Mouse (Mus musculus) myocyte (in vitro differentiated cells): ENCODE measurements around the gene Slc27a3. TPM values are rescaled to one million over a fixed set of nuclear protein-coding genes. Genes with fewer than 3 reads are reported as not detected.
A peak's percentile ranks its signal among the peaks of the same experiment; 100 is the strongest.

ENCODE experiments used
- H3K27me3 ChIP-seq: one replicate; pipeline ENCODE4 v1.6.1; 2011; ENCODE audit not compliant: control insufficient read depth, insufficient read depth, insufficient read length
- H3K36me3 ChIP-seq: one replicate; pipeline ENCODE4 v1.6.1; 2011; ENCODE audit not compliant: control insufficient read depth, insufficient read depth
- H3K4me2 ChIP-seq: one replicate; pipeline ENCODE4 v1.6.1; 2011; ENCODE audit warnings: low read depth, control low read depth
- H3K4me3 ChIP-seq: one replicate; pipeline ENCODE4 v1.5.1; 2011; ENCODE audit warnings: mild to moderate bottlenecking, control low read depth, moderate library complexity
- H3K79me2 ChIP-seq: one replicate; pipeline ENCODE4 v1.6.1; 2011; ENCODE audit not compliant: control insufficient read depth, insufficient read depth
- H3ac ChIP-seq: one replicate; pipeline ENCODE4 v1.6.1; 2011; ENCODE audit not compliant: control insufficient read depth, insufficient read length
- CEBPB ChIP-seq: IDR thresholded peaks from 2 replicates; pipeline ENCODE4 v1.6.1; 2011; ENCODE audit warnings: mild to moderate bottlenecking, moderate library complexity; ENCODE audit not compliant: poor library complexity, insufficient read depth, severe bottlenecking
- E2F4 ChIP-seq: IDR thresholded peaks from one replicate; pipeline ENCODE4 v1.6.1; 2011; ENCODE audit warnings: mild to moderate bottlenecking, control low read depth, moderate library complexity; ENCODE audit not compliant: insufficient read depth
- MAX ChIP-seq: IDR thresholded peaks from one replicate; pipeline ENCODE4 v1.6.1; 2011; ENCODE audit warnings: low read depth, mild to moderate bottlenecking, control low read depth
- MYOD1 ChIP-seq, 3 experiments: IDR thresholded peaks; one replicate each; pipeline ENCODE4 v1.6.1; 2011; ENCODE audit warnings: control low read depth in 2 of 3, low read depth in 2 of 3, mild to moderate bottlenecking in 2 of 3, moderate library complexity in 1 of 3; ENCODE audit not compliant: insufficient read length in 2 of 3, control insufficient read depth in 1 of 3
- MYOG ChIP-seq, 3 experiments: IDR thresholded peaks; one replicate each; pipeline ENCODE4 v1.6.1; 2011; ENCODE audit warnings: control low read depth in 2 of 3, low read depth in 2 of 3, mild to moderate bottlenecking in 2 of 3; ENCODE audit not compliant: insufficient read length in 2 of 3, control insufficient read depth in 1 of 3, insufficient read depth in 1 of 3
- POLR2A ChIP-seq: IDR thresholded peaks from one replicate; pipeline ENCODE4 v1.6.1; 2011; ENCODE audit warnings: low read depth, mild to moderate bottlenecking, control low read depth, moderate library complexity; ENCODE audit not compliant: insufficient read length
- POLR2AphosphoS2 ChIP-seq: IDR thresholded peaks from one replicate; pipeline ENCODE4 v1.6.1; 2011; ENCODE audit warnings: low read depth, control low read depth; ENCODE audit not compliant: insufficient read length
- REST ChIP-seq: IDR thresholded peaks from one replicate; pipeline ENCODE4 v1.6.1; 2011; ENCODE audit warnings: mild to moderate bottlenecking, control low read depth, moderate library complexity; ENCODE audit not compliant: insufficient read depth, insufficient read length
- SRF ChIP-seq: IDR thresholded peaks from one replicate; pipeline ENCODE4 v1.6.1; 2011; ENCODE audit warnings: low read depth; ENCODE audit not compliant: control insufficient read depth, insufficient read length
- TCF12 ChIP-seq: IDR thresholded peaks from one replicate; pipeline ENCODE4 v1.6.1; 2011; ENCODE audit warnings: mild to moderate bottlenecking, control low read depth; ENCODE audit not compliant: poor library complexity, insufficient read depth, severe bottlenecking
- TCF3 ChIP-seq: IDR thresholded peaks from one replicate; pipeline ENCODE4 v1.6.1; 2011; ENCODE audit warnings: low read depth, control low read depth; ENCODE audit not compliant: insufficient read length
- USF1 ChIP-seq: IDR thresholded peaks from one replicate; pipeline ENCODE4 v1.6.1; 2011; ENCODE audit warnings: low read depth, mild to moderate bottlenecking, control low read depth, moderate library complexity
- polyA plus RNA-seq: library from polyadenylated mRNA; unstranded; fragments of >200 nt; fragmentation: generic; extraction: Trizol; gene quantifications from one replicate; pipeline ENCODE4 v1.2.1, GENCODE M21; 2012; ENCODE audit warnings: missing spikeins

The Slc27a3 gene
- polyA plus RNA-seq, 1 experiment, result 3.4 TPM

GRCm38 (mm10) chr3:90432811-90433219 lies 43.1 kb upstream of the Slc27a3 start:
- Histone ChIP-seq H3K4me3 (peak overlapping the region; percentile 88), H3ac (peak overlapping the region; percentile 29), H3K4me2 (peak overlapping the region; percentile 87), H3K36me3 (no peaks in the 10 kb centered on the region), H3K27me3 (no peaks in the 10 kb centered on the region), H3K79me2 (peaks cover 19% of the 10 kb centered on the region)
- TF ChIP-seq POLR2AphosphoS2 (no peak), MYOD1 (IDR thresholded peaks at IDR 0.05; ENCODE audit: control insufficient read depth in 1 of 3, insufficient read length in 2 of 3, low read depth in 2 of 3) (peak in 1 of 3 experiments; percentile 10), E2F4 (no peak)

DNA sequence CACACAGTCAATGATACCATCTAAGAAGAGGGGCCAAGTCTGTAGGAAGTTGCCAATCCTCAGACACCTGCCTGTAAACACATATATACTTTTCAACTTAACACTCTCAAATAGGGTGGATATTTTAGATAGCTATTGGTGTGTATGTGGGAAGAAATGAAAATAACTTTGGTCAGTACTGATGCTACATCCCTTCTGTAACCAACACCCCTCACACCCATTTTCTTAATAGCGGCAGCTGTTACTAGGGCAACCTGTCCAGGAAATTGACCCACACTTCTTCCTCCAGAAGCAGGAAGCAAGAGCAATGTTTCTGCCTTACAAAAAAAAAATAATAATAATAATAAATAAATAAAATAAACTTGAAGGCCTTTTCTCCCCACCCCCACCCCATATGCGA lies 42.6 kb upstream of the Slc27a3 start:
- H3ac ChIP-seq, result peak overlapping the region; percentile 29
- TF ChIP-seq REST (no peak), SRF (no peak), TCF12 (no peak), E2F4 (no peak), MAX (no peak), CEBPB (no peak), USF1 (no peak), MYOG (IDR thresholded peaks at IDR 0.05; ENCODE audit: control insufficient read depth in 1 of 3, insufficient read depth in 1 of 3, insufficient read length in 2 of 3, low read depth in 2 of 3) (no peak), POLR2AphosphoS2 (no peak), POLR2A (no peak), TCF3 (no peak), MYOD1 (IDR thresholded peaks at IDR 0.05; ENCODE audit: control insufficient read depth in 1 of 3, insufficient read length in 2 of 3, low read depth in 2 of 3) (no peak)
- H3K4me2 ChIP-seq, result peak overlapping the region; percentile 87
- peak overlapping the region; percentile 88 for H3K4me3 ChIP-seq
- peaks cover 19% of the 10 kb centered on the region for H3K79me2 ChIP-seq
- H3K27me3 ChIP-seq, result no peaks in the 10 kb centered on the region
- no peaks in the 10 kb centered on the region for H3K36me3 ChIP-seq

DNA sequence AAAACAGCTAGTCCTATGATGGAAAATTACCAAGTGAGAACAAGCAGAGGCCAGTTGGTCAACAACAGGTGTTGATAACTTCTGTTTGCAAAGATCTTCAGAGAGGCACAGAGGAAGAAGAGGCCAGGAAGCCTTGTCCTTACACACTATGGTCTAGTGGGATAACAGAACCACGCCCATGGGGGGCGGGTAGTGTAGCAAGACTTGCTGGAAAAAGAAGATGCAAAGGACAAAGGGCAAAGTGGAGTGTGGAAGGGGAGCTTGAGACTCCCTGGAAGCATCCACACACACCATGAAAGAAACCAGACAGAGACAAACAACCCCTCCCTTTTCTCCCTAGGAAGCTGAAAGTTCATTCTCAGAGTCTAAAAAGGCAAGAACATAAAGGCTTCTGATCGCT lies 39.8 kb upstream of the Slc27a3 start:
- Histone ChIP-seq H3K4me3 (no peak overlapping the region), H3K79me2 (peaks cover 25% of the 10 kb centered on the region), H3ac (no peak overlapping the region), H3K36me3 (no peaks in the 10 kb centered on the region), H3K4me2 (no peak overlapping the region), H3K27me3 (no peaks in the 10 kb centered on the region)
- TF ChIP-seq E2F4 (no peak), CEBPB (no peak), MAX (no peak), SRF (no peak), TCF12 (no peak), MYOD1 (IDR thresholded peaks at IDR 0.05; ENCODE audit: control insufficient read depth in 1 of 3, insufficient read length in 2 of 3, low read depth in 2 of 3) (no peak), TCF3 (no peak), USF1 (no peak)

- no peaks in the 10 kb centered on the region for H3K27me3 ChIP-seq
- H3ac ChIP-seq, result no peak overlapping the region
- TF ChIP-seq TCF3 (no peak), CEBPB (no peak), MYOD1 (IDR thresholded peaks at IDR 0.05; ENCODE audit: control insufficient read depth in 1 of 3, insufficient read length in 2 of 3, low read depth in 2 of 3) (no peak), REST (no peak), POLR2A (no peak), MAX (no peak), E2F4 (no peak), MYOG (IDR thresholded peaks at IDR 0.05; ENCODE audit: control insufficient read depth in 1 of 3, insufficient read depth in 1 of 3, insufficient read length in 2 of 3, low read depth in 2 of 3) (no peak), POLR2AphosphoS2 (no peak), USF1 (no peak), TCF12 (no peak), SRF (no peak)
- peaks cover 10% of the 10 kb centered on the region for H3K36me3 ChIP-seq
- no peak overlapping the region for H3K4me3 ChIP-seq
- H3K4me2 ChIP-seq, result no peak overlapping the region
- H3K79me2 ChIP-seq, result peaks cover 25% of the 10 kb centered on the region
Measured at GRCm38 (mm10) chr3:90428186-90428585, 38.4 kb upstream of the Slc27a3 start.

GRCm38 (mm10) chr3:90427574-90427973 lies 37.8 kb upstream of the Slc27a3 start:
- TF ChIP-seq POLR2AphosphoS2 (no peak), SRF (no peak), MYOG (IDR thresholded peaks at IDR 0.05; ENCODE audit: control insufficient read depth in 1 of 3, insufficient read depth in 1 of 3, insufficient read length in 2 of 3, low read depth in 2 of 3) (no peak), CEBPB (no peak), REST (no peak), E2F4 (no peak), MYOD1 (IDR thresholded peaks at IDR 0.05; ENCODE audit: control insufficient read depth in 1 of 3, insufficient read length in 2 of 3, low read depth in 2 of 3) (no peak), TCF12 (no peak), USF1 (no peak), TCF3 (no peak), POLR2A (no peak), MAX (no peak)
- H3K36me3 ChIP-seq, result peaks cover 10% of the 10 kb centered on the region
- no peaks in the 10 kb centered on the region for H3K27me3 ChIP-seq
- H3K4me3 ChIP-seq, result no peak overlapping the region
- H3K4me2 ChIP-seq, result no peak overlapping the region
- H3K79me2 ChIP-seq, result peaks cover 20% of the 10 kb centered on the region
- no peak overlapping the region for H3ac ChIP-seq
